Mouse (Mus musculus): ENCODE measurements at regions not wholly inside any gene's neighbourhood (a gene's known extent, or its start where the extent isn't known, plus 50 kb on each side); places are given as distances from the start of the nearest gene placed in this dataset.

GRCm38 (mm10) chr3:53917960-53918359 lies 54.3 kb upstream of the Ufm1 start:
- no peak for TF ChIP-seq POLR2A (IDR thresholded peaks at IDR 0.05; ENCODE audit: borderline replicate concordance, insufficient read depth, low read length)
- no peak for TF ChIP-seq CTCF (IDR thresholded peaks at IDR 0.05; ENCODE audit: borderline replicate concordance, insufficient read depth, low read depth, low read length)

Measured in cerebellum, adult 2 months (tissue).